Mouse (Mus musculus): ENCODE measurements around the gene Trim45.

Gene Trim45

DNA sequence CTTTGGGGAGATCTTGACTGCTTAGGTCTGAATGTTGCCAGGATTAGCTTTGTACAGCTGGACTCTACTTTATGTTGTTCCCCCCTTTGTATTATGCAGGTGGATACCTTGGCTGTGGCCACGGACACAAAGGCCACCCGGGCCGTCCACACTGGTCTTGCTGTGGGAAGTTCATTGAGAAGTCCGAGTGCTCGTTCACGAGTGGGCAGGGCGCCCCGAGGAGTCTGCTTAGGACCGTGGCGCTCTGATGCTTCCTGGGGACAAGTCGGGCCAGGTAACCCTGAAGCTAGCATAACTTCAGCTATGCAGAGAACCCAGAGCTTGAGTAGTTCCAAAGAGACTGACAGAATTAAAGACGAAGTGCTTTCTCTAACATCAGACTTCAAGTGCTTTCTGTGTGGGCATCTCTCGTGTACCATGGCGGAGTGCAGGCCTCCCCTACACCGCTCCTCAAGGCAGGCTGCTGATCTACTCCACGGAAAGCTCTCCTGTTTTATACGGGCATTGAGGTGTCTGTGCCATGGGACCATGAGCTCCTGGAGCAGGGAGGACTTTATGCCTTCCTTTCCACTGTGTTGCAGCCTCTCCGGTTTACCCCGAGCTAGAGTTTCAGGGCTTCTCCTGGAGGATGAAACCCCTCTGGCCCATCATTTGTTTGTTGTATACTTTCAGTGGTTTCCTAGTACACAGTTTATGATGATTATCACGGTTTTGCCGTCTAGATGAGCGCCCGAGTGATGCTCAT, 9.5 kb downstream of the Trim45 start:
- no peak for DNase-seq (ENCODE audit: extremely low spot score, low read depth, low spot score)

- no peak for DNase-seq (ENCODE audit: extremely low spot score, low read depth, low spot score)
Observed at GRCm38 (mm10) chr3:100932077-100932944, 10.3 kb downstream of the Trim45 start.

- DNase-seq (ENCODE audit: extremely low spot score, low read depth, low spot score), result no peak
Observed at GRCm38 (mm10) chr3:100935521-100935920, 13.5 kb downstream of the Trim45 start.

DNA sequence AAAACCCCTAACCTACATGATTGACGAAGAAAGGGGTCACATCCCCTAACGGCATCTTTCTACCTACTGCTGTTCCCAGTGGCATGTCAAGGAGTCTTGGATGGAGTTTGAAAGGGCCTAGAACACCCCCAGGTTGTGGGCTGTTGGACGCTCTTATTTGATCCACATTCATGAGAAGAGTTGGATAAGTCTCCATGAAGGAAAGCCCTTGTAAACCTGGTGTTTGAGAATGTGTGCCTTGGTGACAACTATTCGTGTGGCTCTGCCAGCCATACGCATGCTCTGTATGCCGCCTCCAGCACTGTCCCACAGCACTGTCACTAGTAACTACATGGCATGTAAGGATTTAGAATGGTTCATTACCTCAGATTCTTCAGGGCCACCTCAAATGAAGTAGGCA, 14.2 kb downstream of the Trim45 start:
- DNase-seq (ENCODE audit: extremely low spot score, low read depth, low spot score), result no peak

- no peak for DNase-seq (ENCODE audit: extremely low spot score, low read depth, low spot score)
Observed at GRCm38 (mm10) chr3:100938211-100938610, 16.2 kb downstream of the Trim45 start.

GRCm38 (mm10) chr3:100940496-100941037, 18.6 kb downstream of the Trim45 start:
- DNase-seq (ENCODE audit: extremely low spot score, low read depth, low spot score), result no peak

- no peak for DNase-seq (ENCODE audit: extremely low spot score, low read depth, low spot score)
Observed at GRCm38 (mm10) chr3:100947286-100947685, 25.3 kb downstream of the Trim45 start.

DNA sequence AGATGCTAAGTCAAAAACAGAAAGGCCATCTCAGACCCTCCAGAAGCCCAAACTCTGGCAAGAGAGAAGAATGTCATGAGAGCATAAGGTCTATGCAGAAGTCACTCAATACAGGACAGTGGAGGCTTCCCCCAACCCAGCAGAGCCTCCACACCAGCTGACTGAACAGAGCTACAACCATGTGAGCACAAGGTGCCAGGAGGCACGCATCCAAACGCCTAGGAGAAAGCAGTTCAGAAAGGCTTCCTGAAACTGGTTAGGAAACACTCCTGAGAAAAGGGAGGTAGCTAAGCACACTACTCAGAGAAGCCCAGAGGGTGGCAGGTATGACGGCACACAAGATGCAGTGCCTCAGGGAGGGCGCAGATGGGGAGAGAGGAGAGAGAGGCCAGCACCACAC, 29.5 kb downstream of the Trim45 start:
- no peak for DNase-seq (ENCODE audit: extremely low spot score, low read depth, low spot score)

DNA sequence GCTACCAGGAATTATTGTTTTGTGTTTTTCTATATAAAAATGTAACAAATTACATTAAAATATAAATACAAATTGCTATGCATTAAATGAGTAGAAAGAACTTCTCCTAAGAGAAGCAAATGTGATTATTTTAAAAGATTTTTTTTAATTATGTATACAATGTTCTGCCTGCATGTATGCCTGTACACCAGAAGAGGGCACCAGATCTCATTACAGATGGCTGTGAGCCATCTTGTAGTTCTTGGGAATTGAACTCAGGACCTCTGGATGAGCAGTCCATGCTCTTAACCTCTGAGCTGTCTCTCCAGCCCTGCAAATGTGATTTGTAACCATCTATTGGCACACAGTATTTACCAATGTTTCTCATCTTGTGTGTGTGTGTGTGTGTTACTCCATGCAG, 32.6 kb downstream of the Trim45 start:
- no peak for DNase-seq (ENCODE audit: extremely low spot score, low read depth, low spot score)

GRCm38 (mm10) chr3:100961007-100961406, 39.0 kb downstream of the Trim45 start:
- DNase-seq (ENCODE audit: extremely low spot score, low read depth, low spot score), result no peak

DNA sequence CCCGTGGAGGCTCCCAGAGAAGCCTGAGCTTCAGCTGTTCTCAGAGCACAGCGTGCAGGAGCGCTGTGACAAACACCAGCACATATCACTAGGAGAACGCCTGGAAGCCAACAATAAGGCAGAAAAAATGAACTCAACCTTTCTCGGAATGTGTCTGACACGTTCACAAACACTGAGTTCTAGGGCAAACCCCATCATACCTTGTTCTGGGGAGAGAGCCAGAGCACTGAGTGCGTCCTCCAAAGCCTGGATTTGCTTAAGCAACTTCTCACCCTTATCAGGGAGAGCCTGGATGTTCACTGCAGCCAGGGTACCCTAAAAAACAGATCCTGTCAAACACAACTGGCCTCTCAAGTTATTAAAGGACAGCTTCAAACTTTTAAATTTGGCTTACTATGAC, 39.5 kb downstream of the Trim45 start:
- DNase-seq (ENCODE audit: extremely low spot score, low read depth, low spot score), result no peak

DNA sequence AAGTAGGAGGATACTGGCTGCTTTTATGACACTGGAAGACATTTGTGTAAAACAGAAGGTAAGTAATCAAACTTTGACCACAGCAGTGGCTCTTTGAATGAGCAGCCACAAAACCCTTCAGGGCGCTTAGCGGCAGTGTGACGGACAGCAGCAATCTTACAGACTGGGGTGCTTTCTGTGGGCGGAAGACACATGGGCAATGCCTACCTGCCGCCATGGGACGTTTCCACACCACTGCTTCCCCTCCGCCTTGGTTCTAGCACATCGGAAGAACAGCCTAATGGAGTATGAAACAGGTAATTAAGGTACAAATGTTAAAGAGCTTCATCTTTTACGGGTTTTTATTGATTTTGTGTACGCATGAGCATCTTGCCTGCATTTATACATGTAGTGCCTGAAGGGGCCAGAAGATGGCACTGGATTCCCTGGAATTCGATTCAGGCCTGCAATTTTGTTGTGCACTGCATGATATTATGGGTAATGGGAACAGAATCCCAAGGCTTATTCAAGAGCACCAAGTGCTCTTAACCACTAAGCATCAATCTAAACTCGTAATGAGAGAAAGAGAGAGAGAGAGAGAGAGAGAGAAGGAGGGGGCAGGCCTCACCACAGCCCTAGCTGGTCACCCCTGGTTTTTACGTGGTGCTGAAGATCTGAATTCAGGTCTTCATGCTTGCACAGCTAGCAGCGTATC, 42.0 kb downstream of the Trim45 start:
- no peak for DNase-seq (ENCODE audit: extremely low spot score, low read depth, low spot score)

DNA sequence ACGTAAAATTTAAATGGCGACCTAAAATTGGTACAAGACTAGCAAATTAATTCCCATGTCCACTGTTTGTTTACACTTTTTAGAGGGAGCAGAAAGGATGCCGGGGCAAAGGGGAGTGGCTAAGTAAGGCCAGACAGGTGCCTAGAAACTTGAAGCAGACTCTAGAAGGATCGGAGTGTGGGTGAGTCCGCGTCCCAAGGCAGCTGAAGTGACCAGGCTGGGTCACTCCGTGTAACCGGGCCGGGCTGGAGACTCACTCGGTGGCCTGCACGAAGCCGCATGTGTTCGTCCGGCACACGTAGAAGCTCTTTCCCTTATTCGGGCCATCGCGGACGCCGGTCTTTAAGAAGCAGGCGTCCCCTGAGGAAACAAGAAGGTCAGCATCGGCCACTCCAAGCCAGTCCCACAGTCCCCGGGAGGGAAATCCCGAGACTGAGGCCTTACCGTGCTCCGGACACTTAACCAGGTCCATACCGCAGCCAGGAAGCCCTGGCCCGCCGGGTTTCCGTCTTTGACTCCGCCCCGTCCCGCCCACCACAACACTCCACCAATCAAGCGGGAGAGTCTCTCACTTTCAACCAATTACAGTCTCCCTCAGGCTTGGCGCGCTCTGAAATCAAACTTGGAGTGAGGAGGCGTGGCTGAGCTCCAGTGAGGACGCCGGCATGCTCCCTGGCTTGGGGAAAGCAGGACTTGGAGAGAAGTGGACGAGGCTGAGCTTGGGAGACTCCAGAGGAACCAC, 47.3 kb downstream of the Trim45 start, which contains the start of gene Ttf2:
Gene Ttf2, minus strand, starts transcription at position 488 of the 742 bp plus-strand sequence.
- peak; percentile 88 for DNase-seq (ENCODE audit: extremely low spot score, low read depth, low spot score)

DNA sequence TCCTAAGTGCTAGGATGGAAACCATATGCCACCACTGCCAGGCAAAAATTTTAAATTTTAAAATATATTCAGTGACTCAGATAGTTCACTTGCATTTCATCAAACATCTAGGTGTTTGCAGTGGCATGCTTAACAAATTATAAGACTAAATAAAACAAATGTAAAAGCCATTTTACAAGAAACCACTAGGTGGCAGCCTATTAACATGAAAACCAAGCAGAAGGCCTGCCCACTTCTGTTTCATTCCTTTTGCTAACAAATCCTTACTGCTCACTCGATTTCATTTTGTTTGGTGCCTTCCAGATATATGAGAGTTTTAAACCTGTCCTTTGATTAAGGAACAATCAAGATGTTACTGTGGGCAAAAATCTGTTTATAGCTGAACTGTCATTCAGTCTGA, 51.9 kb downstream of the Trim45 start:
- peak; percentile 49 for DNase-seq (ENCODE audit: extremely low spot score, low read depth, low spot score)

- DNase-seq (ENCODE audit: extremely low spot score, low read depth, low spot score), result no peak
Observed at GRCm38 (mm10) chr3:100979290-100979689, 57.3 kb downstream of the Trim45 start.
